Mouse (Mus musculus): ENCODE data around the gene Tmem202. TPM values are rescaled to one million over a fixed set of nuclear protein-coding genes. Genes with fewer than 3 reads are reported as not detected.

Gene Tmem202
- polyA plus RNA-seq, 1 experiment from 2014 or later, result 1.3 TPM

DNA sequence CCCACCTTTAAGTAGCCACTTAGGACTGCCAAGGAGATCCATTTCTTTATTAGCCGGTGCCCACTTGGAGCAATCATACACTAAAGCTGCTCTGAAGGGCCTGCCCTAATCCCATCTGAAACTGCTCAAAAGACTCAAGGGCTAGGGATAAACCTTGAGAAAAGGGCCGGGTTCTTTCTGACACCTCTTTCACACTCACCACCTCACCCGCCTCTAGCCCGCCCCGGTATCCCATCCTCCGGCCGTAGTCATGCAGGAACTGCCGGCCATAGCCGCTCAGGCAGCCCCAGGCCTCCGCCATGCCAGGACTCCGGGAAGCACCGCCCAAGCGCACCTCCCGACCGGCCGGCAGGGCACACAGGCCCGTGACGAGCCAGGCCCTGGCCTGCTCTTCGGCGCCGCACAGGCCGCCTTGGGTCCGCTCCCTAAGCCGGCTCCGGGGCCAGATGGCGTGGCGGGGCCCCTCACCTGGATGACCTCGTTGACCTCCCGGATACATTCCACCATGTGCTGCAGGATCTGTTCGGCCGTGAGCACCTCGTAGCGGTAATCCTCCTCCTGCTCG lies 54.1 kb downstream of the Tmem202 start:
- Histone ChIP-seq H3K4me2 (ENCODE audit: low read length) (peak overlapping the region; percentile 79), H3K27ac (ENCODE audit: low read depth, low read length) (peak overlapping the region; percentile 99), H3K9ac (ENCODE audit: low read depth, low read length) (peak overlapping the region; percentile 99), H3K4me1 (ENCODE audit: control insufficient read depth, insufficient read depth, low read depth, low read length) (peaks cover 21% of the 10 kb centered on the region), H3K4me3 (ENCODE audit: low read length) (peak overlapping the region; percentile 94), H3K36me3 (ENCODE audit: control insufficient read depth, insufficient read depth, low read length) (no peaks in the 10 kb centered on the region), H3K27me3 (replicated peaks; ENCODE audit: control insufficient read depth, insufficient read depth, low read length) (no peaks in the 10 kb centered on the region), H3K9me3 (ENCODE audit: control insufficient read depth, low read length) (no peaks in the 10 kb centered on the region)
- peak; percentile 27; the same call in 1 of the 2 replicates for ATAC-seq
- under 1% methylated on average over 27 of the region's 34 CpGs for WGBS

DNA sequence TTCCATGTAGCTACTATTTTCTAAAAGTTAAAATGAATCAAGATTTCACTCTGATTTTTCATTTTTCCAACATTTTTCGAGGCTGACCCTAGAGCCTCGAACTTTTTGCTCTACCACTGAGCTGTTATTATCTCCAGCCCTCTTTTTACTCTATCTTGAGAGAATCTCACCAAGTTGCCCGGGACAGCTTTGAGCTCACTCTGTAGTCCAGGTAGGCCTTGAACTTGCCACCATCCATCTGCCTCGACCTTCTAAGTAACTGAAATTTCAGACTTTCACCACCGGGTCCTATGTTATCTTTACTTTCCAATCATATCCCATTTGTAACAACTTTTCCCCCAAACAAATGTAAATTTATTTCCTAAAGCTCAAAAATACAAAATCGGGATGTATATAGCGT lies 54.9 kb downstream of the Tmem202 start:
- Histone ChIP-seq H3K27ac (ENCODE audit: low read depth, low read length) (no peak overlapping the region), H3K36me3 (ENCODE audit: control insufficient read depth, insufficient read depth, low read length) (no peaks in the 10 kb centered on the region), H3K9me3 (ENCODE audit: control insufficient read depth, low read length) (no peaks in the 10 kb centered on the region), H3K9ac (ENCODE audit: low read depth, low read length) (peak overlapping the region; percentile 99), H3K27me3 (replicated peaks; ENCODE audit: control insufficient read depth, insufficient read depth, low read length) (no peaks in the 10 kb centered on the region), H3K4me3 (ENCODE audit: low read length) (peak overlapping the region; percentile 94), H3K4me2 (ENCODE audit: low read length) (peak overlapping the region; percentile 79), H3K4me1 (ENCODE audit: control insufficient read depth, insufficient read depth, low read depth, low read length) (peaks cover 21% of the 10 kb centered on the region)
- WGBS, result 18% methylated on average over 7 of the region's 7 CpGs
- ATAC-seq, result no peak

DNA sequence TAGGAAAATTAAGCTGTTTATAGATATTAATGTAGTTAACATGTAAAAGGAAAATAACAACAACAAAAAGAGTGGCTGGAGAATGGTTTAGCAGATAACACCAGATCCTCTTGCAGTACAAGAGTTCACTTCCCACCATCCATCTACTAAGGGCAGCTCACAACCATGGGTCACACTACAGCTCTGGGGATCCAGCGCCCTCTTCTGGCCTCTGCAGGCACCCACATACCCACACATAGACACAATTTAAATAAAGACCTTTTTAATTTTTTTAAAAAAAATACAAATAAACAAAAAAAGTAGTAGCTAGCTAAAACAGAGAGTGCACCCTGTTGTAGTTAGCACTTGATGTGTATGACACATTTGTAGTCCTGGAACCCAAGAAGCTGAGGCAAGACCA lies 57.2 kb downstream of the Tmem202 start:
- H3K4me3 ChIP-seq (ENCODE audit: low read length), result no peak overlapping the region
- no peak overlapping the region for H3K27ac ChIP-seq (ENCODE audit: low read depth, low read length)
- H3K9me3 ChIP-seq (ENCODE audit: control insufficient read depth, low read length), result no peaks in the 10 kb centered on the region
- no peaks in the 10 kb centered on the region for H3K36me3 ChIP-seq (ENCODE audit: control insufficient read depth, insufficient read depth, low read length)
- H3K4me2 ChIP-seq (ENCODE audit: low read length), result 0 out of 2 replicates have a peak overlapping the region, but pooled peaks have one; percentile 15
- no peak for ATAC-seq
- 46% methylated on average over 1 of the region's 1 CpGs for WGBS
- no peak overlapping the region for H3K9ac ChIP-seq (ENCODE audit: low read depth, low read length)
- H3K4me1 ChIP-seq (ENCODE audit: control insufficient read depth, insufficient read depth, low read depth, low read length), result peaks cover 20% of the 10 kb centered on the region
- no peaks in the 10 kb centered on the region for H3K27me3 ChIP-seq (replicated peaks; ENCODE audit: control insufficient read depth, insufficient read depth, low read length)

GRCm38 (mm10) chr9:59476617-59477016 lies 63.0 kb downstream of the Tmem202 start:
- no peaks in the 10 kb centered on the region; the same call in 1 of the 2 replicates for H3K4me1 ChIP-seq (ENCODE audit: control insufficient read depth, insufficient read depth, low read depth, low read length)
- H3K36me3 ChIP-seq (ENCODE audit: control insufficient read depth, insufficient read depth, low read length), result no peaks in the 10 kb centered on the region
- H3K4me3 ChIP-seq (ENCODE audit: low read length), result no peak overlapping the region
- H3K9me3 ChIP-seq (ENCODE audit: control insufficient read depth, low read length), result no peaks in the 10 kb centered on the region
- WGBS, result 94% methylated on average over 2 of the region's 2 CpGs
- no peak overlapping the region for H3K4me2 ChIP-seq (ENCODE audit: low read length)
- no peak for ATAC-seq
- H3K9ac ChIP-seq (ENCODE audit: low read depth, low read length), result no peak overlapping the region
- no peak overlapping the region for H3K27ac ChIP-seq (ENCODE audit: low read depth, low read length)
- H3K27me3 ChIP-seq (replicated peaks; ENCODE audit: control insufficient read depth, insufficient read depth, low read length), result no peaks in the 10 kb centered on the region

DNA sequence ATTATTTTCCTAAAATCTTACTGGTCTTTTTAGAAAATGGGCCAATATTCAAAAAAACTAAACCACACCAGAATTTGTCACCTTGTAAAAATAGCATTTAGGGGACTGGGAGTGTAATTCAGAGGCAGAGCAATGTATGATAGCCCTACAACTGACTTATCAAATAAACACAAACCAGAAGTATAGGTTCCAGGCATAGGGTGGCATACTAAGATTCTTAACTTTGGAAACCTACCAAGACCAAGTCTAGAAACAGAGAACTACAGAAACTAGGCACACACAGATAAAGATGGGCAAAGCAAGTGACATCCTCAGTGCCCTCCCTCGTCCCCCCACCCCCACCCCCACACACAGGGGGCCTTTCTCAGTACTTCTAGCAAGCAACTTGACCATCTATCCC lies 64.8 kb downstream of the Tmem202 start:
- Histone ChIP-seq H3K4me2 (ENCODE audit: low read length) (no peak overlapping the region), H3K9ac (ENCODE audit: low read depth, low read length) (no peak overlapping the region), H3K4me1 (ENCODE audit: control insufficient read depth, insufficient read depth, low read depth, low read length) (no peaks in the 10 kb centered on the region; the same call in 1 of the 2 replicates), H3K36me3 (ENCODE audit: control insufficient read depth, insufficient read depth, low read length) (no peaks in the 10 kb centered on the region), H3K27ac (ENCODE audit: low read depth, low read length) (no peak overlapping the region), H3K27me3 (replicated peaks; ENCODE audit: control insufficient read depth, insufficient read depth, low read length) (no peaks in the 10 kb centered on the region), H3K4me3 (ENCODE audit: low read length) (no peak overlapping the region), H3K9me3 (ENCODE audit: control insufficient read depth, low read length) (no peaks in the 10 kb centered on the region)
- no peak for ATAC-seq
- WGBS, result 95% methylated on average over 1 of the region's 1 CpGs

GRCm38 (mm10) chr9:59473171-59473570 lies 66.5 kb downstream of the Tmem202 start:
- H3K9me3 ChIP-seq (ENCODE audit: control insufficient read depth, low read length), result no peaks in the 10 kb centered on the region
- H3K4me2 ChIP-seq (ENCODE audit: low read length), result no peak overlapping the region
- H3K4me1 ChIP-seq (ENCODE audit: control insufficient read depth, insufficient read depth, low read depth, low read length), result no peaks in the 10 kb centered on the region; the same call in 1 of the 2 replicates
- H3K27me3 ChIP-seq (replicated peaks; ENCODE audit: control insufficient read depth, insufficient read depth, low read length), result no peaks in the 10 kb centered on the region
- no peak for ATAC-seq
- no peak overlapping the region for H3K9ac ChIP-seq (ENCODE audit: low read depth, low read length)
- WGBS, result 67% methylated on average over 2 of the region's 2 CpGs
- no peak overlapping the region for H3K27ac ChIP-seq (ENCODE audit: low read depth, low read length)
- no peaks in the 10 kb centered on the region for H3K36me3 ChIP-seq (ENCODE audit: control insufficient read depth, insufficient read depth, low read length)
- H3K4me3 ChIP-seq (ENCODE audit: low read length), result no peak overlapping the region

- Histone ChIP-seq H3K36me3 (ENCODE audit: control insufficient read depth, insufficient read depth, low read length) (no peaks in the 10 kb centered on the region), H3K4me3 (ENCODE audit: low read length) (no peak overlapping the region), H3K27me3 (replicated peaks; ENCODE audit: control insufficient read depth, insufficient read depth, low read length) (no peaks in the 10 kb centered on the region), H3K4me1 (ENCODE audit: control insufficient read depth, insufficient read depth, low read depth, low read length) (no peaks in the 10 kb centered on the region), H3K27ac (ENCODE audit: low read depth, low read length) (no peak overlapping the region), H3K9ac (ENCODE audit: low read depth, low read length) (no peak overlapping the region), H3K9me3 (ENCODE audit: control insufficient read depth, low read length) (no peaks in the 10 kb centered on the region), H3K4me2 (ENCODE audit: low read length) (no peak overlapping the region)
- WGBS, result 94% methylated on average over 1 of the region's 1 CpGs
- ATAC-seq, result no peak
Measured at GRCm38 (mm10) chr9:59469446-59469845, 70.2 kb downstream of the Tmem202 start.

Other genes starting within 250 kb of the Tmem202 start
- gene Adpgk, start 248.3 kb downstream of the Tmem202 start, polyA plus RNA-seq (2015; fragmentation: Nextera tagmentation; extraction: Ambion mirVana), result 22.6 and 25.7 TPM in 2 replicates
- gene Bbs4, start 186.3 kb downstream of the Tmem202 start, polyA plus RNA-seq (2015; fragmentation: Nextera tagmentation; extraction: Ambion mirVana), result 43.7 and 44.0 TPM in 2 replicates
- gene Arih1, start 53.2 kb downstream of the Tmem202 start, polyA plus RNA-seq (2015; fragmentation: Nextera tagmentation; extraction: Ambion mirVana), result 11.0 and 15.3 TPM in 2 replicates
- gene Hexa, start 307 bp downstream of the Tmem202 start, polyA plus RNA-seq (2015; fragmentation: Nextera tagmentation; extraction: Ambion mirVana), result 68.0 and 71.3 TPM in 2 replicates
- gene Celf6, start 38.1 kb upstream of the Tmem202 start, polyA plus RNA-seq (2015; fragmentation: Nextera tagmentation; extraction: Ambion mirVana), result 46.6 and 52.6 TPM in 2 replicates
- 197 and 213 TPM in 2 replicates for gene Parp6, start 77.4 kb upstream of the Tmem202 start, polyA plus RNA-seq (2015; fragmentation: Nextera tagmentation; extraction: Ambion mirVana)
- 1,087 and 1,130 TPM in 2 replicates for gene Pkm, start 116.5 kb upstream of the Tmem202 start, polyA plus RNA-seq (2015; fragmentation: Nextera tagmentation; extraction: Ambion mirVana)
- gene Gramd2, start 140.3 kb upstream of the Tmem202 start, polyA plus RNA-seq (2015; fragmentation: Nextera tagmentation; extraction: Ambion mirVana), result 5.4 and 5.6 TPM in 2 replicates
- gene Senp8, start 210.9 kb upstream of the Tmem202 start, polyA plus RNA-seq (2015; fragmentation: Nextera tagmentation; extraction: Ambion mirVana), result 10.0 and 11.2 TPM in 2 replicates
- 23.2 and 24.9 TPM in 2 replicates for gene Myo9a, start 211.0 kb upstream of the Tmem202 start, polyA plus RNA-seq (2015; fragmentation: Nextera tagmentation; extraction: Ambion mirVana)